Mouse (Mus musculus) liver, postnatal 0 days (tissue): ENCODE results near the gene Eci2. TPM values are rescaled to one million over a fixed set of nuclear protein-coding genes. Genes with fewer than 3 reads are reported as not detected.
"Not testable (repeated sequence)": the region's sequence is repeated elsewhere in the genome, so short reads cannot be mapped to it uniquely, and the experiment has no call there.

ENCODE experiments used
- ATAC-seq: fragments of 200-750 bp; cut with Nextera tagmentation; 2 replicates; pipeline ENCODE4 v1.8.0; 2017; ENCODE audit warnings: mild to moderate bottlenecking, moderate library complexity
- DNase-seq: peaks from one replicate; pipeline ENCODE4 v3.0.0-alpha.2; 2016
- H3K27ac ChIP-seq: fragments of 300-500 bp; sonication (generic); 2 replicates; pipeline ENCODE4 v1.5.1; 2014; ENCODE audit warnings: antibody characterized with exemption, moderate library complexity, mild to moderate bottlenecking, low read depth
- H3K27me3 ChIP-seq: fragments of 300-500 bp; sonication (generic); 2 replicates; pipeline ENCODE4 v1.6.1; 2014; ENCODE audit warnings: low read length, control low read depth, mixed read lengths; ENCODE audit not compliant: insufficient read depth
- H3K36me3 ChIP-seq: fragments of 300-500 bp; sonication (generic); replicated peaks from 2 replicates; pipeline ENCODE4 v1.6.1; 2014; ENCODE audit warnings: mild to moderate bottlenecking, control low read depth, low read length, moderate library complexity, mixed read lengths; ENCODE audit not compliant: insufficient read depth
- H3K4me1 ChIP-seq: fragments of 300-500 bp; sonication (generic); 2 replicates; pipeline ENCODE4 v1.6.1; 2014; ENCODE audit warnings: antibody characterized with exemption, mild to moderate bottlenecking, control low read depth; ENCODE audit not compliant: insufficient read depth
- H3K4me2 ChIP-seq: fragments of 300-500 bp; sonication (generic); 2 replicates; pipeline ENCODE4 v1.6.1; 2014; ENCODE audit warnings: low read depth, mild to moderate bottlenecking, low read length, moderate library complexity, mixed read lengths
- H3K4me3 ChIP-seq: fragments of 300-500 bp; sonication (generic); 2 replicates; pipeline ENCODE4 v1.5.1; 2014; ENCODE audit warnings: low read depth, low read length
- H3K9ac ChIP-seq: fragments of 300-500 bp; sonication (generic); replicated peaks from 2 replicates; pipeline ENCODE4 v1.6.1; 2014; ENCODE audit warnings: mild to moderate bottlenecking, moderate library complexity
- H3K9me3 ChIP-seq: fragments of 300-500 bp; sonication (generic); 2 replicates; pipeline ENCODE4 v1.6.1; 2016; ENCODE audit warnings: mild to moderate bottlenecking, control low read depth, low read length, mixed read lengths
- CTCF ChIP-seq: sonication (generic); IDR thresholded peaks from 2 replicates; pipeline ENCODE4 v1.5.1; 2016; ENCODE audit warnings: antibody characterized with exemption, low read depth
- EP300 ChIP-seq: IDR thresholded peaks from 2 replicates; pipeline ENCODE4 v1.6.1; 2016; ENCODE audit warnings: antibody characterized with exemption, low read depth, mild to moderate bottlenecking
- WGBS: fragments of 180-500 bp; shearing (Covaris S2); extraction: QIAGEN DNeasy Blood & Tissue Kit; methylation state at CpG from one replicate; pipeline ENCODE4 v1.1.7; 2014; ENCODE audit not compliant: insufficient replicate concordance; 5-methylcytosine and 5-hydroxymethylcytosine counted together
- polyA plus RNA-seq: library from polyadenylated mRNA; unstranded; fragments of >200 nt; fragmentation: Nextera tagmentation; extraction: Ambion mirVana; gene quantifications from 2 replicates; pipeline ENCODE4 v1.2.1, GENCODE M21; 2015

Eci2 gene
- polyA plus RNA-seq, 1 experiment from 2014 or later = 131 TPM

DNA sequence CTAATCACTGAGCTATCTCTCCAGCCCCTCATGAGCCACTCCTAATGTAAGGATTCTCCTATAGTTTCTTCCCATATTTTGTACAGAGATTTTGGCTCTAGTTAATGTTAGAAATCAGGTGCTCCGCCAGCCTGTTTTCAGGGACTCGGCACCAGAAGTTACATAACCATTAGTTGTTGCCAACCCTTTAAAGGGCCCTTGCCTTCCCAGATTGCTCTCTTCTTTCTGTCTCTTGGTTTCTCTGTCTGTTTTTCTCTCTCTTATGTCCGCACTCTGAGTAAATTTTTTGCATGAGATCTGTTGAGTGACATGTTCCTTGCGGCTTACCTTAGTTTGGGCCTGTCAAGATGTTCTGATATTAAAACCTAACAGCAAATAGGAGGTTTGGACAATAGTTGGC, 50.8 kb downstream of the Eci2 start:
- Histone ChIP-seq H3K4me3 (no peak overlapping the region), H3K27me3 (no peaks in the 10 kb centered on the region), H3K9me3 (no peaks in the 10 kb centered on the region), H3K4me1 (no peaks in the 10 kb centered on the region), H3K27ac (no peak overlapping the region), H3K4me2 (no peak overlapping the region), H3K36me3 (peaks cover 34% of the 10 kb centered on the region), H3K9ac (no peak overlapping the region)
- DNase-seq (no peak), ATAC-seq (no peak)
- no peak for TF ChIP-seq CTCF
- TF ChIP-seq EP300 = no peak
- 79% methylated on average over 4 of the region's 4 CpGs for WGBS

DNA sequence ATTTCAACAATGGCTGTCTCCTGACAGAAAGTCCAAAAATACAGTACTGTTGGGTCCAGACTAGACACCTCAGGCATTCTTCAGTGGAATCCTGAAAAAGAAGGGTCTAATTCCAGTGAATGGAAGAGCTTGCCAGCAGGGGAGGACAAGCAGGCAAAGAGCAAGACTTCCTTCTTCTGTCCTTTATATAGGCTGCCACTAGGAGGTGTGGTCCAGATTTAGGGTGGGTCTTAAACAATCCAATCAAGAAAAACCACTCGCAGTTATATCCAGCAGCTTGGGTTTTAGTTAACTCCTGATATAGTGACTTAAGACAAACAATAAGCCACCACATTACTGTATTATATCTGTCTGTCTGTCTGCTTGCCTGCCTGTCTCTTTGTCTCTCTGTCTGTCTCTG, 53.1 kb downstream of the Eci2 start:
- H3K4me2 ChIP-seq = no peak overlapping the region
- no peak overlapping the region for H3K27ac ChIP-seq
- H3K4me1 ChIP-seq = no peaks in the 10 kb centered on the region
- H3K36me3 ChIP-seq = peaks cover 17% of the 10 kb centered on the region; the same call in 1 of the 2 replicates
- H3K4me3 ChIP-seq = no peak overlapping the region
- H3K27me3 ChIP-seq = no peaks in the 10 kb centered on the region
- 22% methylated on average over 1 of the region's 1 CpGs for WGBS
- no peak for ATAC-seq
- TF ChIP-seq EP300 = no peak
- peak; percentile 42 for TF ChIP-seq CTCF
- no peaks in the 10 kb centered on the region for H3K9me3 ChIP-seq
- H3K9ac ChIP-seq = no peak overlapping the region
- no peak for DNase-seq

DNA sequence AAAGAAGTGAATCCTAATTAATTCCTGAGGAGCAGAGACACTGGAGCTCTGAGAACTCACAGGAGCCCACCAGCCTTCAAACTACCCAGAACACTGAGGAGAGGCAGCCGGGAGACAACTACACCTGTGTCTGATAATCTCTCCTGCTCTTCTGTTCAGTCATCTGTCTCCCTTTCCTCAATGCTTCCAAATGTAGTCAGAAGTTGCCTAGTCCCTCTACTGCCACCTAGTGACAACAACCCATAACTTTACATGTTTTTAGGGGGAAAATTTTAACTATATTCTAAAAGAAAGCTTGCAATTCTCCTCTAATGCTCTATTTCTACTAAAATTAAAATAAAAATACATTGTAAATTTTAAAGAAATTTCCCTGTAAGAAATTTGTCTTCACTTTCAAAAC, 53.7 kb downstream of the Eci2 start:
- no peak for TF ChIP-seq EP300
- TF ChIP-seq CTCF = peak; percentile 78
- H3K36me3 ChIP-seq = peaks cover 14% of the 10 kb centered on the region; the same call in 1 of the 2 replicates
- no peak overlapping the region for H3K27ac ChIP-seq
- H3K4me1 ChIP-seq = no peaks in the 10 kb centered on the region
- no peak for ATAC-seq
- no peak for DNase-seq
- no peak overlapping the region for H3K4me2 ChIP-seq
- 20% methylated on average over 1 of the region's 1 CpGs for WGBS
- no peaks in the 10 kb centered on the region for H3K27me3 ChIP-seq
- H3K4me3 ChIP-seq = no peak overlapping the region
- H3K9ac ChIP-seq = no peak overlapping the region
- no peaks in the 10 kb centered on the region for H3K9me3 ChIP-seq

DNA sequence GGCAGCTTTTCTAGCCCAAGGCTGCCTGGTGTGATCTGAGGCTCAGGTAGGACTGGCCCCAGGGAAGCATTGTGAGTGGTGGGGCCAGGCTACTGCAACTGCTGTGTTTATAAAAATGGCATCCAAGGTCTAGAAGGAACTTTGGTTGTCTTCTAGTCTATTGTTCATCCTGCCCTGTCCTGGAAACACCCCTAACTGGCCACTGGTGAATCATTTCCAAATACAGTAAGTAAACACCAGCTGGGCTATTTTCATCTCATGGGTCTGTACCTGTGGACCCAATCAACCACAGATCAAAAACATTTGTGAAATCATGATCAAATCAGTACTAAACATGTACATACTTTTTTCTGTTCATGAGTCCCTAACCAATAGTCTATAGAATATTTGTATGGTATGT, 54.4 kb downstream of the Eci2 start:
- not testable (repeated sequence) for H3K27ac ChIP-seq, H3K4me1 ChIP-seq, H3K27me3 ChIP-seq, H3K4me2 ChIP-seq, H3K36me3 ChIP-seq, H3K9me3 ChIP-seq, DNase-seq, H3K9ac ChIP-seq, H3K4me3 ChIP-seq
- ATAC-seq = peak; percentile 31; the same call in 1 of the 2 replicates

DNA sequence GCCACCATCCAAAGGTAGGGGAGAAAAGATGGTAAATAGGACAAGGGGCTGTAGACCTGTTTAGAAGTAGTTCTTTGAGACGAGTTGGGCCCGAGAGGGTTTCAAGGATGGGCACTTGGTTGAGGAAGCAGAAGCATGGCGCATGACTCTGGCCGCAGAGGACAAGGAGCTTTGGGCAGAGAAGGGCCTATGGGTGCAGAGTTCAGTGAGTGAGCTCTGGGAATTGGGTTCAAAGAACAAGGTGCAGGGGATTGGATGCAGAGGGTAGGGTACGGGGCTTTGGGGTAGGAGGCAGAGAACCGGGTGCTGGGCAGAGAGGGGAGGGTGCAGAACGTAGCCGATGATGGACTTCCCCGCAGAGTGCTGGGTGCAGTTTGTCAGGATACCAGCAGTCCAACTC, 61.2 kb downstream of the Eci2 start:
- WGBS = 67% methylated on average over 9 of the region's 9 CpGs
- not testable (repeated sequence) for H3K9ac ChIP-seq, H3K4me1 ChIP-seq, ATAC-seq, H3K4me2 ChIP-seq, H3K36me3 ChIP-seq, DNase-seq, H3K9me3 ChIP-seq, H3K27ac ChIP-seq, H3K4me3 ChIP-seq
- peaks cover 19% of the 10 kb centered on the region for H3K27me3 ChIP-seq

DNA sequence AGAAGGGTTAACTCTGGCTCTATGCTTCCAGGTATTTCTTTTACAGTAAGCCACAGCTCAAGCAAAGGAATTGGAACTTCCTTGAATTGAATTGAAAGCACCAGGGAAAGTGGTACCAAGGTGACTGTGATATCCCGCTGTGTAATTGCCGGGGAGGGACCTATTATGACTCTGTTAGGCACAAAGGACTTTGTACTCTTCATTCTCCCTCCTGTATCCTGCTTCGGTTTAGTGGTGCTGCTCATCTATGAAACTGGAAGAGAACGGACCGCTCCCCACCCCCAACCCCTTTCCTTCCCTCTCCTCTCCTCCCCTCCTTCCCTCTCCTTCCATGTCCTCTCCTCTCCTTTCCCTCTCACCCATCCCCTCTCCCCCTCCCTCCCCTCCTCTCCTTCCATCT, 62.0 kb downstream of the Eci2 start:
- ATAC-seq = no peak
- 22% methylated on average over 5 of the region's 5 CpGs for WGBS
- DNase-seq = no peak
- H3K27ac ChIP-seq = no peak overlapping the region
- peak overlapping the region; percentile 77 for H3K4me2 ChIP-seq
- H3K4me3 ChIP-seq = no peak overlapping the region
- peaks cover 19% of the 10 kb centered on the region for H3K27me3 ChIP-seq
- no peak overlapping the region for H3K9ac ChIP-seq
- TF ChIP-seq CTCF (no peak), EP300 (no peak)
- H3K36me3 ChIP-seq = no peaks in the 10 kb centered on the region
- peaks cover 9% of the 10 kb centered on the region for H3K4me1 ChIP-seq
- no peaks in the 10 kb centered on the region for H3K9me3 ChIP-seq

DNA sequence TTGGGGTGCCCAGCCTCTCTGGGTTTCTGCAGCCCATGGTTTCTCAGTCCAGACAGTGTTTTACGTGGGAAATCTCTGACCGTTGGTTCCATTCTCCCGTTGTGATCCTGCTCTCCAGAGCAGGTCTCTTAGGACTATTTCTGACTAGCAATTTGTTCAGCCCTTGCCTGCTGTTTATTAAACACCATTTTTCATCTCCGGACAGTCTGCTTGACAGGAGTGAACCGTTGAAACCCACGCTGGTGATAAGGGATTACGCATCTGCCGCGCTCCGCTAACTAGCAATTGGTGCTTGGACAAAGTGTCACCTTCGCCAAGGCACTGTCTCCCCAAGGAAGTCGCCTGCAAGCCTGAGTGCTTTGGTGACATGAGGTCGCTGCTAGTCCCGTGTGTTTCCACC, 62.5 kb downstream of the Eci2 start:
- peak overlapping the region; percentile 37 for H3K4me3 ChIP-seq
- TF ChIP-seq CTCF (no peak), EP300 (no peak)
- peak overlapping the region; percentile 77 for H3K4me2 ChIP-seq
- ATAC-seq (no peak), DNase-seq (no peak)
- peaks cover 9% of the 10 kb centered on the region for H3K4me1 ChIP-seq
- H3K27ac ChIP-seq = no peak overlapping the region
- H3K27me3 ChIP-seq = peaks cover 19% of the 10 kb centered on the region
- H3K36me3 ChIP-seq = no peaks in the 10 kb centered on the region
- H3K9me3 ChIP-seq = no peaks in the 10 kb centered on the region
- H3K9ac ChIP-seq = no peak overlapping the region
- WGBS = 7% methylated on average over 14 of the region's 14 CpGs
